Mouse (Mus musculus): Measurements from ENCODE around the gene Chrna3.
A peak's percentile ranks its signal among the peaks of the same experiment; 100 is the strongest.

Gene Chrna3

GRCm38 (mm10) chr9:54994381-54994780, 32.0 kb downstream of the Chrna3 start:
- DNase-seq = no peak

GRCm38 (mm10) chr9:54990362-54990761, 36.0 kb downstream of the Chrna3 start:
- no peak for DNase-seq

GRCm38 (mm10) chr9:54982401-54982800, 44.0 kb downstream of the Chrna3 start:
- DNase-seq = no peak

- DNase-seq = peak; percentile 43 to 55
Measured at GRCm38 (mm10) chr9:54981291-54982191, 44.8 kb downstream of the Chrna3 start.

GRCm38 (mm10) chr9:54980674-54981073, 45.7 kb downstream of the Chrna3 start, which contains the start of gene Chrna5:
Gene Chrna5, plus strand, starts transcription at chr9:54980880.
- DNase-seq = no peak

- DNase-seq = no peak
Measured at GRCm38 (mm10) chr9:54969972-54970637, 56.3 kb downstream of the Chrna3 start.

GRCm38 (mm10) chr9:54963669-54964068, 62.7 kb downstream of the Chrna3 start:
- DNase-seq = no peak

- no peak for DNase-seq
Measured at GRCm38 (mm10) chr9:54961059-54961458, 65.3 kb downstream of the Chrna3 start.

Data from cerebellum, postnatal 14 days (tissue).